Mouse (Mus musculus) lung, adult 2 months (tissue): ENCODE measurements around the gene Smim6.

Experiments
- CTCF ChIP-seq: fragments of 200-500 bp; IDR thresholded peaks from 2 replicates; pipeline ENCODE4 v1.5.1; 2011; ENCODE audit warnings: mild to moderate bottlenecking, low read length, control low read depth; ENCODE audit not compliant: insufficient read depth
- POLR2A ChIP-seq: fragments of 200-500 bp; IDR thresholded peaks from 2 replicates; pipeline ENCODE4 v1.6.1; 2011; ENCODE audit warnings: low read depth, mild to moderate bottlenecking, control low read depth, low read length, borderline replicate concordance; ENCODE audit errors: extremely low read depth

DNA sequence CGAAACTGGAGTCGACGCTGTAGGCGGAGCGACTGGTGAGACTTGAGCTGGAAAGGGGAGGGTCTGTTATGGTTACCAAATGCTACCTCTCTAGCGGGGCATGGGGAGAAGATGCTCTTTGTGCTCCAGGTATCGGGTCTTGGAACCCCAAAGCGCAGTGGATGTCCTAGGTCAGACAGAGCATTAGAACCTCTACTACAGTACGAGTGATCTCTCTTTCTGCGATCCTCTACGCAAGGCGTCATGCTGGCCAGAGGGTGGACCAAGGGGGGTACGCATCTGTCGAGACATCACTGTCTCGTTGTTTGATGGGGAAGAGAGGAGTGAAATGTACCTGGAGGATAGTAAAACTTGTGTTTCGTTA, 21.9 kb downstream of the Smim6 start:
- TF ChIP-seq CTCF: no peak
- TF ChIP-seq POLR2A: no peak
